11 mouse cellular contexts compared by ENCODE assay signal in genomic region chr4:44434593-44434992, GRCm38 (mm10).
A peak's percentile ranks its signal among the peaks of the same experiment; 100 is the strongest.
DNase-seq lines count a peak whose midpoint lies in the region; ATAC-seq lines count a peak whose summit lies in the region.
"Had no signal": no experiment of that assay in that cellular context is flagged by ENCODE, and none has a peak within 500 bp of the region (broad histone marks: within the 10 kb centered on the region; RNA-seq: fewer than 3 reads in every experiment).

No protein-coding gene starts in this region.

- 31% methylated on average over 9 of the region's 9 CpGs for WGBS in heart, embryonic 12.5 days

- no peak overlapping the region for H3K4me3 ChIP-seq in heart, embryonic 12.5 days
- H3K4me3 ChIP-seq: lung, embryonic 15.5 days had no signal

- DNase-seq in heart, postnatal 4 days, result peak; percentile 35
- DNase-seq in 3T3-L1 (ENCODE audit: low read depth, low spot score) (peak; percentile 34), NIH3T3 (ENCODE audit: low read depth) (peak; percentile 69)
- DNase-seq in hindlimb bud, embryonic 11.5 days (ENCODE audit: extremely low spot score, low read depth, low spot score), result peak; percentile 31
- DNase-seq in left cerebral cortex, adult 8-10 months (ENCODE audit: low spot score in 2 of 2), result no peak
- no peak for DNase-seq in spleen, postnatal 36 days (ENCODE audit: low spot score in 2 of 2)
- DNase-seq in right cerebral cortex, postnatal 36 days (ENCODE audit: low spot score in 2 of 2), result no peak
- DNase-seq: right cerebral cortex, postnatal 14 days; thymus, adult 2 months had no signal

- no peaks in the 10 kb centered on the region for H3K4me1 ChIP-seq in heart, embryonic 12.5 days (replicated peaks)
- H3K4me1 ChIP-seq: lung, embryonic 15.5 days had no signal

- peaks cover 9% of the 10 kb centered on the region for H3K27me3 ChIP-seq in heart, embryonic 12.5 days (replicated peaks)
- H3K27me3 ChIP-seq: lung, embryonic 15.5 days had no signal

- no peaks in the 10 kb centered on the region for H3K9me3 ChIP-seq in heart, embryonic 12.5 days (replicated peaks)
- H3K9me3 ChIP-seq: lung, embryonic 15.5 days had no signal

- ATAC-seq in heart, embryonic 12.5 days (ENCODE audit: insufficient number of reproducible peaks, low FRiP score), result no peak

- no peak overlapping the region for H3K27ac ChIP-seq in heart, embryonic 12.5 days (ENCODE audit: poor library complexity, severe bottlenecking)
- H3K27ac ChIP-seq: lung, embryonic 15.5 days had no signal

- no peak overlapping the region for H3K9ac ChIP-seq in heart, embryonic 12.5 days
- H3K9ac ChIP-seq: lung, embryonic 15.5 days had no signal

- no peak overlapping the region for H3K4me2 ChIP-seq in heart, embryonic 12.5 days
- H3K4me2 ChIP-seq: lung, embryonic 15.5 days had no signal

- H3K36me3 ChIP-seq in heart, embryonic 12.5 days, result no peaks in the 10 kb centered on the region
- H3K36me3 ChIP-seq: lung, embryonic 15.5 days had no signal

Comparison
In these comparisons a context has a peak if more than half of its experiments do, and no peak if none do; other contexts are left out.
1. DNase-seq: peak in heart, postnatal 4 days (single experiment), 3T3-L1 (single experiment), NIH3T3 (single experiment) and hindlimb bud, embryonic 11.5 days (single experiment); none in left cerebral cortex, adult 8-10 months (0 of 2), spleen, postnatal 36 days (0 of 2) and right cerebral cortex, postnatal 36 days (0 of 2).